Mouse (Mus musculus): ENCODE measurements around the gene Asgr1. TPM values are rescaled to one million over a fixed set of nuclear protein-coding genes. Genes with fewer than 3 reads are reported as not detected.
A peak's percentile ranks its signal among the peaks of the same experiment; 100 is the strongest.

Gene Asgr1
- polyA plus RNA-seq, 1 experiment from 2014 or later, result 0.58 TPM

DNA sequence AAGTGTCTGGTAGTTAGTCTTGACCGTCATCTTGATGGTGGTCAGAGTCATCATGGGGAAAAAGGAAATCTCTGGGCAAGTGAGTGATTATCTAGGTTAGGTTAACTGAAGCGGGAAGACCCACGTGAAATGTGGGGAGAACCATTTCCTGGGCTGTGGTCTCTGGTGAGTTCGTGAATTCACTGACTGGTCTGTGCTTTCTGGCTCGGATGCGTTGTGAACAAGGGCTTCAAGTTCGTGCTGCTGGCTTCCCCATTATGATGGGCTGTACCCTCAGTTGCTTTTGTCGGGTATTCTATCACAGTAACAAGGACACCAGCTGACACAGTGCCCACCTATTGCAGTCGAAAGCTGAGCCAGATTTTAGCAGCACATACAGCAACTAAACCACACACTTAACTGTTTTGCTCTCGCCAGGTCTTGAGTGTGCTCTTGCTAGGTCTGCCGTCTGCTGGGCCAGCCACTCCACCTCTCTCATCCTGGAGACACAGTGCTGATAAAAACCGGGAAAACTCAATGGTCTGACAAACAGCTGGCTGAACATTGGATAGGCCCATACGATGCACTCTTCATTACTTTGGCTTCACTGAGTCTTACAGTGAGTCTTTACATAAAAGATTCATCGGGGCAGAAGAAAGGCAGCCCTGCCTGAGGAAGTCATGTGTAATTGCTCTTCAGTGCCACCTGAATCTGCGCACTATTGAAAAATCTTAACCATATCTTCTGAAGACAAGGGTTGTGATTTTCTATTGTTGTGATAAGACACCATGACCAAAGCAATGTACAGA lies 27.1 kb downstream of the Asgr1 start:
- Histone ChIP-seq H3K9me3 (replicated peaks) (no peaks in the 10 kb centered on the region), H3K36me3 (no peaks in the 10 kb centered on the region), H3K4me1 (no peaks in the 10 kb centered on the region), H3K4me3 (no peak overlapping the region), H3K27me3 (ENCODE audit: low read depth, poor library complexity, severe bottlenecking) (no peaks in the 10 kb centered on the region), H3K27ac (replicated peaks) (no peak overlapping the region)
- WGBS, result 90% methylated on average over 15 of the region's 15 CpGs
- DNase-seq (ENCODE audit: low spot score), result no peak

DNA sequence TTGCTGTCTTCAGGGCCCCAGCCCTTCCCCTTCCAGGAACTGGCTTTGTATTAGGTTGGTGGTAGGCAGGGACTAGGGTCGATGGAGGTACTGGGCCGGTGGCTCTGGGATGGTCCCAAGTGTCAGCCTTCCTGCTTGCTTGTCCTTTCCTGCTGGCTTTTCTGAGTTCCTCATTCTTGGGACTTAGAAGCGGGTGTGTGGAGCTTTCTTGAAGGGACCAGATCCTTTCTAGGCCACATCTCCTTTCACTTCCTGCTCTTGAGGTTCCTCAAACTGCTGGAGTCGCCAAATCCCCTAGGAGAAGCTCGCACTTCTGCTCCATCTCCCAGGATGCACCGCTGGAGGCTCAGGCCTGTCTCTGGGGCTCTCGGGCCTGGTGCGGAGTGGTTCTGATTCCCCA lies 30.7 kb downstream of the Asgr1 start:
- WGBS, result 83% methylated on average over 8 of the region's 8 CpGs

DNA sequence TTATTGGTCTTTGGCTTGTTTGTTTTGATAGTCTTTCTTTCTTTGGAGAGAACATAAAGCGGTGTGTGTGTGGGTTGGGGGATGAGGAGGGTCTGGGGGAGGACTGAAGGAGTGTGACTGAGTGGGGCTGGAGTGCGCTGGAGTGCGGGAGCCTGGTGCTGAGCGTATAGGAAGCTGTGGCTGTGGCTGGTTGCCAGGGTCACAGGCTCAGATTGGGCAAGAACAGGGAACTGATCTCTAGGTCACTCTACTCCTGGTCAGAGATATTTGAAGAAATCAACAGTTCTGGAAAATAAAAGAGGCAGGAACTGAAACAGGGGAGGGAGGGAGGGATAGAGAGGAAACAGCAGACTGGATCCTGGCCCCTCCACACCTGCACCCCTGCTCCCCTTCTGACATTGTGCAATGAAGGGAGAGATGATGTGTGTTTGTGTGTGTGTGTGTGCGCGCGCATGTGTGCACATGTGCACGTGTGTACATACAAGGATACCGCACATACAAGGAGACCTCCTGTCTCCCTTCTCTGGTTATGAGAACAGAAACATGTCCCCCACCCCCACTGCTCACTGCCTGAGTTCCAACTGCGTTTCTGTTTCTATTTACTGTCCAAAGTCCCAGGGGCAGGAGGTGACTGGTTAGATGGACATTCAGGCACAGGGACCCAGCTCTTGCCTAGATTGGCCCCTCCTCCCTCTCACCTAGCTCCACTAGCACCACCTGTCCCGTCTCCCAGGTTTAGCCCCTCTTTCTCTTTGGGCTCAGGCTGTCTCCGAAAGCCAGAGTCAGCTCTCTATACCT lies 38.3 kb downstream of the Asgr1 start, which contains the start of gene Asgr2:
Asgr2 (plus strand) TSS at position 659 of the 798 bp plus-strand sequence.
- no peak for DNase-seq (ENCODE audit: low spot score)
- Histone ChIP-seq H3K4me1 (no peaks in the 10 kb centered on the region), H3K4me3 (no peak within 1 kb of the TSS), H3K36me3 (no peaks in the 10 kb centered on the region), H3K27ac (replicated peaks) (no peak within 1 kb of the TSS), H3K27me3 (ENCODE audit: low read depth, poor library complexity, severe bottlenecking) (no peaks in the 10 kb centered on the region), H3K9me3 (replicated peaks) (0 out of 2 replicates have a peak, but pooled peaks cover 3% of the 10 kb centered on the region)
- 81% methylated on average over 12 of the region's 12 CpGs for WGBS

More for the DNA sequence above, 30.7 kb downstream of the Asgr1 start:
- Histone ChIP-seq H3K27me3 (ENCODE audit: low read depth, poor library complexity, severe bottlenecking) (no peaks in the 10 kb centered on the region), H3K4me1 (no peaks in the 10 kb centered on the region), H3K27ac (replicated peaks) (0 out of 2 replicates have a peak overlapping the region, but pooled peaks have one; percentile 13), H3K36me3 (no peaks in the 10 kb centered on the region), H3K9me3 (replicated peaks) (0 out of 2 replicates have a peak, but pooled peaks cover 3% of the 10 kb centered on the region), H3K4me3 (no peak overlapping the region)
- DNase-seq (ENCODE audit: low spot score), result no peak

DNA sequence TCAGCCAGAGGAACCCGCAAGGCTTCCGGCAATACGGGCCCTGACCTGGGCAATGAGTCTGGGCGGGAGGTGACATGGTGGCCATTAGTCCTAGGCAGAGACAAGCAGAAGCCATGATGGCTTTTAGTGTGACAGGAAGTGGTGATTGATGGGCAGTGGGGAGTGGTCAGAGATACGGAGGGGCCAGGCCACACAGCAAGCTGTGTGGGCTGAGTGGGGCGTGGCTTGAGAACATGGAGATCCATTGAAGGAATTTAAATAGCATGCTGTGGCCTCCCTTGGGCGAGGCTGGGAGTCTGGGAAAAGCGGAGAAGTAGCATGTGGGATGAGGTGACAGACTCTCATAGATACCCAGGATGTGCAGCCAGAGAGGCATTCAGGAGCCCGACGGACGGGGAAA lies 43.5 kb downstream of the Asgr1 start:
- 87% methylated on average over 11 of the region's 11 CpGs for whole genome bisulfite sequencing
- H3K4me1 ChIP-seq, result no peaks in the 10 kb centered on the region
- H3K27me3 ChIP-seq (ENCODE audit: low read depth, poor library complexity, severe bottlenecking), result no peaks in the 10 kb centered on the region

DNA sequence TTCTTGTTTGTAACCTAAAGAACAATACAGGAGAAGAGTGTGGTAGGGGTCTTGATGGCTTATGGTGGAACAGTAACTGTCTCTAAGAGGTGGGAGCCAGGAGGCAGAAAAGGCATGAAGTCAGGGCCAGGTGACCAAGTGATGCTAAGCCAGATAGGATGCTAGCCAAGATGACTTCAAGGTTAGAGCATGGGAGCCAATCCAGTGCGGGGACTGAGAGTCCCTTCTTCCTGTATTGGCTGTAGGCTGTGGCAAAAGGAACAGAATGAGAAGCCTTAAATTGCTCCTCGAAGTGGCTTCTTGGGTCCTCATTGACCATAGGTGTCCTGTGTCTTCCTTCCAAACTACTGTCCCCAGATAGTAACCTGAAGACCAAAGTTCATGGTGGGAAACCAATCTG lies 45.2 kb downstream of the Asgr1 start:
- Histone ChIP-seq H3K27me3 (ENCODE audit: low read depth, poor library complexity, severe bottlenecking) (no peaks in the 10 kb centered on the region), H3K4me1 (no peaks in the 10 kb centered on the region), H3K27ac (replicated peaks) (no peak overlapping the region), H3K36me3 (no peaks in the 10 kb centered on the region), H3K9me3 (replicated peaks) (no peaks in the 10 kb centered on the region), H3K4me3 (no peak overlapping the region)
- DNase-seq (ENCODE audit: low spot score), result no peak
- WGBS, result 90% methylated on average over 2 of the region's 2 CpGs

More for the DNA sequence above, 43.5 kb downstream of the Asgr1 start:
- H3K4me3 ChIP-seq, result no peak overlapping the region
- H3K27ac ChIP-seq (replicated peaks), result no peak overlapping the region
- H3K9me3 ChIP-seq (replicated peaks), result no peaks in the 10 kb centered on the region
- no peak for DNase-seq (ENCODE audit: low spot score)
- H3K36me3 ChIP-seq, result no peaks in the 10 kb centered on the region

DNA sequence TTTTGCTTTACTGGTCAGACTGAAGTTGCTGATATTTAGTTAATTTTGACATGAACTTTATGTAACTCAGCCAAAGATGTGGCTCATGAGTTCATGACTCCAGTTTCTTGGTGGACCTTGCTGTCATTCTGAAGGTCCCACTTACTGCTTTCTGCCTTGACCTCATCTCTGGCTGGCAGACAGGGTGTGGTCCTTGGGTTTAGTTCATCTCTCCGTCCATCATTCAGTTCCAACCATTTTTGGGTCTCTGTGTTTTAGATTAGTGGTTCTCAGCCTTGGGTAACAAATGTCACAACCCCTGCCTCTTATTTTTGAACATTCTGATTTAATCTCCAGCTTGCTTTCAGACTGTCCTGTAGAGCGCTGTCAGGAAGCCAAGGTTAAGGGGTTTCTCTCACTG lies 45.9 kb downstream of the Asgr1 start:
- H3K36me3 ChIP-seq, result no peaks in the 10 kb centered on the region
- H3K4me3 ChIP-seq, result no peak overlapping the region
- H3K9me3 ChIP-seq (replicated peaks), result no peaks in the 10 kb centered on the region
- WGBS, result 86% methylated on average over 2 of the region's 2 CpGs
- peaks cover 4% of the 10 kb centered on the region; the same call in 1 of the 2 replicates for H3K4me1 ChIP-seq
- H3K27ac ChIP-seq (replicated peaks), result no peak overlapping the region
- no peak for DNase-seq (ENCODE audit: low spot score)
- no peaks in the 10 kb centered on the region for H3K27me3 ChIP-seq (ENCODE audit: low read depth, poor library complexity, severe bottlenecking)

DNA sequence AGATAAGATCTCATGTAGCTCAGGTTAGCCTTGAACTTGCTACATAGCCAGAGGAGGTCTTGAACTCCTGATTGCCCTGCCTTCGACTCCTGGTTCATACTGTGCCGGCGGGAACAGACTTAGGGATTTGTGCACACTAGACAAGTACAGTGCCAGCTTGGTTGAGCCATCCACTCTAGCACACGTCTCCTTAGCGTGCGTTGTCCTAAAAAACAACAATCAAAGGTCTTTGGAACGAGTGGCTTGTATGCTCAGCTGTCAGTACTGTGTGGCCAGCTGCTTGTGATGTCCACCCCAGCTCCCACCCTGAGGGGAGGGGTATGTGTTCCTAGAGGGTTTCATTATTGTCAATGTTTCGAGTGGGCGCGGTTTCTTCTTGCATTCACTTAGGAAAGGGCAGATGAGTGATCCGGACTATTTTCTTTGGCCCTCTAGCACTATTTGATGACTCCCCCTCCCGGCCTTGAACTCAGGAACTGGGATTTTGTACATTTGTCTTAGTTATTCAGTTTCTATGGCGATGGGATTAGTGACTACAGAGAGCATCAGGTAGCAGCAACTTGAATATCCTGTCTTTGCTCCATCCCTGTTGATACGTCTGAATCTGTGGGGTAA lies 49.9 kb downstream of the Asgr1 start:
- Histone ChIP-seq H3K36me3 (no peaks in the 10 kb centered on the region), H3K27ac (replicated peaks) (no peak overlapping the region), H3K9me3 (replicated peaks) (no peaks in the 10 kb centered on the region), H3K4me3 (no peak overlapping the region), H3K4me1 (peaks cover 8% of the 10 kb centered on the region), H3K27me3 (ENCODE audit: low read depth, poor library complexity, severe bottlenecking) (no peaks in the 10 kb centered on the region)
- 81% methylated on average over 14 of the region's 14 CpGs for WGBS
- DNase-seq (ENCODE audit: low spot score), result no peak

DNA sequence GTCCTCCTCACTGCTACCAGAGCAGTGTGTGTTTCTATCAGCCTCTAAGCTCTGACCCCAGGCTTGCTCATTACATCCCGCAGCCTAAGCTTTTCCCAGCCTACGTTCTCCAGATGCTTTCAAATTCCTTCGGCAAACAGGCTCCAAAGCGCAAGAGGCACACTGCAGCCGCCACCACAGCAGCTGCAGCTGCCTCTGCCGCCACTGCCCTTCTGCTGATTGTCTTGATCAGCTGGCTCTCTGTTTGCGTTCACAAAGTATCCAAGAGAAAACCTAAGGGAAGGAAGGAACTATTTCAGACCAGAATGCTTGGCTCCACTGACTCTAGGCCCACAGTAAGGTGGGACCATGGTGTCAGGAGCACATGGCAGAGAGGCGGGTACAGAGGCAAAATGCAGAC lies 53.2 kb downstream of the Asgr1 start:
- H3K4me3 ChIP-seq, result no peak overlapping the region
- no peaks in the 10 kb centered on the region for H3K36me3 ChIP-seq
- H3K4me1 ChIP-seq, result peaks cover 8% of the 10 kb centered on the region
- H3K27me3 ChIP-seq (ENCODE audit: low read depth, poor library complexity, severe bottlenecking), result no peaks in the 10 kb centered on the region
- WGBS, result 70% methylated on average over 8 of the region's 8 CpGs
- H3K27ac ChIP-seq (replicated peaks), result no peak overlapping the region
- H3K9me3 ChIP-seq (replicated peaks), result no peaks in the 10 kb centered on the region
- DNase-seq (ENCODE audit: low spot score), result no peak

MicroRNAs encoded within 50 kb of the gene (microRNA counts, 519-probe panel; counts per million panel counts)
- not detected for microRNA mmu-miR-324-3p
- 3,516 counts per million, percentile 14 among the panel's probes with 10 or more counts for microRNA mmu-miR-324-5p

Small RNA genes within 50 kb of the gene (microRNA-seq; reads per million reads assigned to microRNA genes)
- gene Mir324, result 3,213 reads per million, percentile 87 among the genes with 10 or more reads in this experiment

Other genes starting within 250 kb of the Asgr1 start
- gene Tmem102, start 248.5 kb upstream of the Asgr1 start, polyA plus RNA-seq (2016; fragmentation: Nextera tagmentation; extraction: Ambion mirVana), result 0.90 and 0.99 TPM in 2 replicates
- gene Gm39566, start 238.8 kb upstream of the Asgr1 start, polyA plus RNA-seq (2016; fragmentation: Nextera tagmentation; extraction: Ambion mirVana), result not detected in 2 replicates
- gene Spem2, start 235.6 kb upstream of the Asgr1 start, polyA plus RNA-seq (2016; fragmentation: Nextera tagmentation; extraction: Ambion mirVana), result not detected in 2 replicates
- gene Spem1, start 231.9 kb upstream of the Asgr1 start, polyA plus RNA-seq (2016; fragmentation: Nextera tagmentation; extraction: Ambion mirVana), result 0.12 and 0.19 TPM in 2 replicates
- 6.1 and 8.6 TPM in 2 replicates for gene Nlgn2, start 216.3 kb upstream of the Asgr1 start, polyA plus RNA-seq (2016; fragmentation: Nextera tagmentation; extraction: Ambion mirVana)
- 345 and 346 TPM in 2 replicates for gene Tmem256, start 215.6 kb upstream of the Asgr1 start, polyA plus RNA-seq (2016; fragmentation: Nextera tagmentation; extraction: Ambion mirVana)
- 70.4 and 81.8 TPM in 2 replicates for gene Plscr3, start 207.7 kb upstream of the Asgr1 start, polyA plus RNA-seq (2016; fragmentation: Nextera tagmentation; extraction: Ambion mirVana)
- 0.41 and 0.44 TPM in 2 replicates for gene Tnk1, start 195.4 kb upstream of the Asgr1 start, polyA plus RNA-seq (2016; fragmentation: Nextera tagmentation; extraction: Ambion mirVana)
- gene Tmem95, start 176.1 kb upstream of the Asgr1 start, polyA plus RNA-seq (2016; fragmentation: Nextera tagmentation; extraction: Ambion mirVana), result not detected in 2 replicates
- 6.4 and 7.0 TPM in 2 replicates for gene Kctd11, start 172.7 kb upstream of the Asgr1 start, polyA plus RNA-seq (2016; fragmentation: Nextera tagmentation; extraction: Ambion mirVana)
- gene Acap1, start 158.5 kb upstream of the Asgr1 start, polyA plus RNA-seq (2016; fragmentation: Nextera tagmentation; extraction: Ambion mirVana), result 1.0 and 1.2 TPM in 2 replicates
- gene 2810408A11Rik, start 153.1 kb upstream of the Asgr1 start, polyA plus RNA-seq (2016; fragmentation: Nextera tagmentation; extraction: Ambion mirVana), result 14.8 and 20.5 TPM in 2 replicates
- 12.8 and 14.3 TPM in 2 replicates for gene Neurl4, start 153.0 kb upstream of the Asgr1 start, polyA plus RNA-seq (2016; fragmentation: Nextera tagmentation; extraction: Ambion mirVana)
- 98.4 and 111 TPM in 2 replicates for gene Gps2, start 140.2 kb upstream of the Asgr1 start, polyA plus RNA-seq (2016; fragmentation: Nextera tagmentation; extraction: Ambion mirVana)
- 2,258 and 2,701 TPM in 2 replicates for gene Eif5a, start 132.1 kb upstream of the Asgr1 start, polyA plus RNA-seq (2016; fragmentation: Nextera tagmentation; extraction: Ambion mirVana)
- 2.4 and 2.8 TPM in 2 replicates for gene Ybx2, start 118.3 kb upstream of the Asgr1 start, polyA plus RNA-seq (2016; fragmentation: Nextera tagmentation; extraction: Ambion mirVana)
- 12.6 and 12.8 TPM in 2 replicates for gene Slc2a4, start 105.9 kb upstream of the Asgr1 start, polyA plus RNA-seq (2016; fragmentation: Nextera tagmentation; extraction: Ambion mirVana)
- 7.1 and 7.6 TPM in 2 replicates for gene Cldn7, start 89.3 kb upstream of the Asgr1 start, polyA plus RNA-seq (2016; fragmentation: Nextera tagmentation; extraction: Ambion mirVana)
- gene Ctdnep1, start 72.9 kb upstream of the Asgr1 start, polyA plus RNA-seq (2016; fragmentation: Nextera tagmentation; extraction: Ambion mirVana), result 20.5 and 26.3 TPM in 2 replicates
- gene Elp5, start 71.6 kb upstream of the Asgr1 start, polyA plus RNA-seq (2016; fragmentation: Nextera tagmentation; extraction: Ambion mirVana), result 151 and 155 TPM in 2 replicates
- gene Gabarap, start 62.9 kb upstream of the Asgr1 start, polyA plus RNA-seq (2016; fragmentation: Nextera tagmentation; extraction: Ambion mirVana), result 409 and 454 TPM in 2 replicates
- 95.1 and 96.3 TPM in 2 replicates for gene Phf23, start 58.3 kb upstream of the Asgr1 start, polyA plus RNA-seq (2016; fragmentation: Nextera tagmentation; extraction: Ambion mirVana)
- gene Dvl2, start 53.5 kb upstream of the Asgr1 start, polyA plus RNA-seq (2016; fragmentation: Nextera tagmentation; extraction: Ambion mirVana), result 52.1 and 54.1 TPM in 2 replicates
- 42.2 and 48.6 TPM in 2 replicates for gene Acadvl, start 38.7 kb upstream of the Asgr1 start, polyA plus RNA-seq (2016; fragmentation: Nextera tagmentation; extraction: Ambion mirVana)
- 16.6 and 23.8 TPM in 2 replicates for gene Dlg4, start 37.1 kb upstream of the Asgr1 start, polyA plus RNA-seq (2016; fragmentation: Nextera tagmentation; extraction: Ambion mirVana)
- not detected in 2 replicates for gene Asgr2, start 38.6 kb downstream of the Asgr1 start, polyA plus RNA-seq (2016; fragmentation: Nextera tagmentation; extraction: Ambion mirVana)
- gene Mgl2, start 76.2 kb downstream of the Asgr1 start, polyA plus RNA-seq (2016; fragmentation: Nextera tagmentation; extraction: Ambion mirVana), result 0.12 TPM in 1 of 2 replicates, not detected in the other
- 0.35 and 0.61 TPM in 2 replicates for gene Clec10a, start 102.1 kb downstream of the Asgr1 start, polyA plus RNA-seq (2016; fragmentation: Nextera tagmentation; extraction: Ambion mirVana)
- gene Slc16a11, start 158.7 kb downstream of the Asgr1 start, polyA plus RNA-seq (2016; fragmentation: Nextera tagmentation; extraction: Ambion mirVana), result 1.2 and 1.3 TPM in 2 replicates
- 16.0 and 18.9 TPM in 2 replicates for gene Slc16a13, start 167.0 kb downstream of the Asgr1 start, polyA plus RNA-seq (2016; fragmentation: Nextera tagmentation; extraction: Ambion mirVana)
- 4.8 and 5.0 TPM in 2 replicates for gene Bcl6b, start 175.7 kb downstream of the Asgr1 start, polyA plus RNA-seq (2016; fragmentation: Nextera tagmentation; extraction: Ambion mirVana)
- 241 and 244 TPM in 2 replicates for gene 0610010K14Rik, start 183.8 kb downstream of the Asgr1 start, polyA plus RNA-seq (2016; fragmentation: Nextera tagmentation; extraction: Ambion mirVana)
- gene Gm21988, start 185.7 kb downstream of the Asgr1 start, polyA plus RNA-seq (2016; fragmentation: Nextera tagmentation; extraction: Ambion mirVana), result 9.6 and 10.7 TPM in 2 replicates
- 104 and 128 TPM in 2 replicates for gene Rnasek, start 185.8 kb downstream of the Asgr1 start, polyA plus RNA-seq (2016; fragmentation: Nextera tagmentation; extraction: Ambion mirVana)
- gene Alox12, start 201.3 kb downstream of the Asgr1 start, polyA plus RNA-seq (2016; fragmentation: Nextera tagmentation; extraction: Ambion mirVana), result 2.5 TPM in 2 replicates

All from midbrain, embryonic 10.5 days (tissue).